Mouse (Mus musculus) midbrain, embryonic 16.5 days (tissue): ENCODE measurements around the gene Olfr118. TPM values are rescaled to one million over a fixed set of nuclear protein-coding genes. Genes with fewer than 3 reads are reported as not detected.
"Not testable (repeated sequence)": the region's sequence is repeated elsewhere in the genome, so short reads cannot be mapped to it uniquely, and the experiment has no call there.

Experiments used
- ATAC-seq: fragments of 200-750 bp; cut with Nextera tagmentation; 2 replicates; pipeline ENCODE4 v1.8.0; 2017; ENCODE audit warnings: moderate TSS enrichment
- H3K27ac ChIP-seq: fragments of 300-500 bp; sonication (generic); 2 replicates; pipeline ENCODE4 v1.5.1; 2014; ENCODE audit warnings: mild to moderate bottlenecking, low read length, mixed read lengths
- H3K27me3 ChIP-seq: fragments of 300-500 bp; sonication (generic); 2 replicates; pipeline ENCODE4 v1.6.1; 2014; ENCODE audit warnings: low read depth, low read length, mixed read lengths; ENCODE audit not compliant: control insufficient read depth, insufficient read depth
- H3K36me3 ChIP-seq: fragments of 300-500 bp; sonication (generic); 2 replicates; pipeline ENCODE4 v1.6.1; 2014; ENCODE audit warnings: mild to moderate bottlenecking, low read length, moderate library complexity, mixed read lengths; ENCODE audit not compliant: control insufficient read depth, insufficient read depth
- H3K4me1 ChIP-seq: fragments of 300-500 bp; sonication (generic); 2 replicates; pipeline ENCODE4 v1.6.1; 2014; ENCODE audit warnings: mild to moderate bottlenecking, low read length, mixed read lengths; ENCODE audit not compliant: control insufficient read depth, insufficient read depth
- H3K4me2 ChIP-seq: fragments of 300-500 bp; sonication (generic); 2 replicates; pipeline ENCODE4 v1.6.1; 2014; ENCODE audit warnings: mild to moderate bottlenecking, low read length, mixed read lengths
- H3K4me3 ChIP-seq: fragments of 300-500 bp; sonication (generic); 2 replicates; pipeline ENCODE4 v1.5.1; 2014; ENCODE audit warnings: low read depth, mild to moderate bottlenecking, low read length, moderate library complexity, mixed read lengths
- H3K9ac ChIP-seq: fragments of 300-500 bp; sonication (generic); 2 replicates; pipeline ENCODE4 v1.6.1; 2014; ENCODE audit warnings: low read depth, low read length, mixed read lengths
- H3K9me3 ChIP-seq: fragments of 300-500 bp; sonication (generic); replicated peaks from 2 replicates; pipeline ENCODE4 v1.6.1; 2014; ENCODE audit warnings: mild to moderate bottlenecking, low read length, mixed read lengths; ENCODE audit not compliant: control insufficient read depth, poor library complexity, severe bottlenecking
- WGBS: fragments of 180-500 bp; shearing (Covaris S2); extraction: QIAGEN DNeasy Blood & Tissue Kit; methylation state at CpG from one replicate; pipeline ENCODE4 v1.1.7; 2014; 5-methylcytosine and 5-hydroxymethylcytosine counted together
- polyA plus RNA-seq: library from polyadenylated mRNA; unstranded; fragments of >200 nt; fragmentation: Nextera tagmentation; extraction: Ambion mirVana; gene quantifications from 2 replicates; pipeline ENCODE4 v1.2.1, GENCODE M21; 2015

The Olfr118 gene
- not detected in 2 replicates for polyA plus RNA-seq

DNA sequence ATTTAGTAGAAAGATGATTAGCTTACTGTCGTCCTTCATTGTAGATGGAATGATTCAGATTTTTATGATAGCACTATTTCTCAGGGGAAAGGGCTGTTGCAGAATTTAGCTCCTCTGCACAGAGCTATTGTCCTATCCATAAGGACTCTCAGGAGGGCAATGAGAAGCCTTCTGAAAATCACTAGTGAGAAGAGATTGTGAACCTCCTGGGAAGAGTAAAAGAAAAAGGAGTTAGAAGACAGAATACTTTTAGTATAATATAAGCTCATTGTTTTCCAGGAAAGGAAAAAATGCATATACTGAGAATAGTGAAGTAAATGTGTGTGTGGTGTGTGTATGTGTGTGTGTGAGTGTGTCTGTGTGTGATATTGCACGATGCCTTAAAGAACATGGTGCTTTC is at the start of gene Olfr118:
Gene Olfr118 (plus strand): TSS at position 301 of the 400 bp plus-strand sequence.
- ATAC-seq = no peak
- Histone ChIP-seq H3K4me2 (no peak within 1 kb of the TSS), H3K27ac (no peak within 1 kb of the TSS), H3K36me3 (no peaks in the 10 kb centered on the region), H3K4me1 (no peaks in the 10 kb centered on the region), H3K9ac (no peak within 1 kb of the TSS), H3K9me3 (no peaks in the 10 kb centered on the region), H3K27me3 (no peaks in the 10 kb centered on the region), H3K4me3 (no peak within 1 kb of the TSS)
- 81% methylated on average over 2 of the region's 2 CpGs for WGBS

DNA sequence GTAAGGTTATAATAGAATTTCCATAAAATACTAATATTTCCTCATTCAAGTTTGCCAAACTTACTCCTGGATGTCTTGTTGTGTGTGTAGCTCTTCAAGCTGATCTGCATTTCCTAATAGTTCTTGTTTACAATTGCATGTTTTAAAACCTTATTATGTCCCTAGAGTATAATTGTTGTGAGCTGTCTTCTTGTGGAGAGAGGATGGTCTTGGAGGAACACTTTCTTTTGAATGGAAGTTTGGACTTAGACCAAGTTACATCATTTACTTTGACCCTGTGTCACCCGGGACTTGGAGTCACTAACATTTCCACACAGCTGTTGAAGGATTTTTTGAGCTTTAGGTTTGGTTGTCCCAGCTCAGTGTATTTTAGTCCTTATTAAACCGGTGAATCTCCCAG is 39.8 kb upstream of the Olfr118 start, which contains the start of the genes Olfr115 and Olfr116:
Gene Olfr115 (minus strand): TSS at position 101 of the 400 bp plus-strand sequence.
Gene Olfr116 (minus strand): TSS at position 191 of the 400 bp plus-strand sequence.
- no peak for ATAC-seq
- Histone ChIP-seq H3K36me3 (no peaks in the 10 kb centered on the region), H3K9me3 (no peaks in the 10 kb centered on the region), H3K27me3 (no peaks in the 10 kb centered on the region), H3K9ac (no peak within 1 kb of the TSS), H3K4me3 (no peak within 1 kb of the TSS), H3K4me1 (no peaks in the 10 kb centered on the region), H3K4me2 (no peak within 1 kb of the TSS), H3K27ac (no peak within 1 kb of the TSS)
- WGBS = 81% methylated on average over 2 of the region's 2 CpGs

DNA sequence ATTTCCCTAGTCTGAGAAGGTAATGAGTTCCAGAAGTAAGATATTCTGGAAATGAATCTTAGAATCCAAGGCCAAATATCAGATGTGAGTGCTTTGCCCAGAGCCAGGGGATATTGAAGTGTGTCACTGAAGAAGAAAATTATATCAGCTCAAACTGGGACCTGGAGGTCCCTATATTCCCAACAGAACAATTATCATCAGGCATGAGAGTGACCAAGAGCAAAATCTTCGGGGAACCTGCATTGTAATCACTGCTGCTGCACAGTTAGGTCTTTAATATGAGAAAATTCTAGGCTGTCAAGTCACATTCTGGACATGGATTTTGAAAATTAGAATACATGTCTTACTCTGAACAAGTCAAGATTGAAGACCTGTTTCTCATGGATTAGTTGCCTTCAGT is 3.1 kb upstream of the Olfr118 start, which contains the start of gene Olfr117:
Gene Olfr117 (minus strand): TSS at position 101 of the 400 bp plus-strand sequence.
- Histone ChIP-seq H3K4me1 (no peaks in the 10 kb centered on the region), H3K4me2 (no peak within 1 kb of the TSS), H3K4me3 (no peak within 1 kb of the TSS), H3K36me3 (no peaks in the 10 kb centered on the region), H3K9ac (no peak within 1 kb of the TSS), H3K9me3 (no peaks in the 10 kb centered on the region), H3K27me3 (no peaks in the 10 kb centered on the region), H3K27ac (no peak within 1 kb of the TSS)
- no peak for ATAC-seq
- 68% methylated on average over 1 of the region's 1 CpGs for WGBS

DNA sequence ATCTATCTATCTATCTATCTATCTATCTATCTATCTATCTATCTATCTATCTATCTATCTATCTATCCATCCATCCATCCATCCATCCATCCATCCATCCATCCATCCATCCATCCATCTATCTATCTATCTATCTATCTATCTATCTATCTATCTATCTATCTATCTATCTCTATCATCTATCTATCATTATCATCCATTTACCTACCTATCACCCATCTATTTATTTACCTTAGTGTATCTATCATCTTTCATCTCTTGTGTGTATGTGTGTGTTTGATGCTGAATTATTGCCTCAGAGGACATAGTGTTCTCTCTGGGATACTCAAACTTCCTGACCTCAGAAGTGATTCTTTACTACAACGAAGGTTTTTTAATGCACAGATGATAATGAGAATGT is 29.5 kb downstream of the Olfr118 start, which contains the start of gene Olfr119:
Gene Olfr119 (plus strand): TSS at position 301 of the 400 bp plus-strand sequence.
- not testable (repeated sequence) for H3K4me1 ChIP-seq, H3K9me3 ChIP-seq, H3K4me2 ChIP-seq, H3K4me3 ChIP-seq, H3K27me3 ChIP-seq, ATAC-seq, H3K9ac ChIP-seq, H3K36me3 ChIP-seq, H3K27ac ChIP-seq
- WGBS = 71% methylated on average over 1 of the region's 1 CpGs

DNA sequence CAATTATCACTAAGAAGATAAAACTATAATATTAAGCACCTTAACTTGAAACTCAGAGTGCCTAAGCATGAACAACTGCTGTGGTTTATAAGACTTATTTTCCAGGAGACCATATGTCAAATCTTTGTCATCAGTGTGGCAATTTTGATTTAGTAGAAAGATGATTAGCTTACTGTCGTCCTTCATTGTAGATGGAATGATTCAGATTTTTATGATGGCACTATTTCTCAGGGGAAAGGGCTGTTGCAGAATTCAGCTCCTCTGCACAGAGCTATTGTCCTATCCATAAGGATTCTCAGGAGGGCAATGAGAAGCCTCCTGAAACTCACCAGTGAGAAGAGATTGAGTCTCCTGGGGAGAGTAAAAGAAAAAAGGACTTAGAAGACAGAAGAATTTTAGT is 54.7 kb downstream of the Olfr118 start, which contains the start of gene Olfr120:
Gene Olfr120 (plus strand): TSS at position 301 of the 400 bp plus-strand sequence.
- 79% methylated on average over 1 of the region's 1 CpGs for WGBS
- H3K36me3 ChIP-seq = no peaks in the 10 kb centered on the region
- ATAC-seq = no peak
- H3K4me3 ChIP-seq = no peak within 1 kb of the TSS
- no peak within 1 kb of the TSS for H3K4me2 ChIP-seq
- H3K4me1 ChIP-seq = no peaks in the 10 kb centered on the region
- no peak within 1 kb of the TSS for H3K27ac ChIP-seq
- no peaks in the 10 kb centered on the region for H3K9me3 ChIP-seq
- H3K27me3 ChIP-seq = no peaks in the 10 kb centered on the region
- no peak within 1 kb of the TSS for H3K9ac ChIP-seq

Other genes with a start within 250 kb of the Olfr118 start
- gene Olfr108, start 221.5 kb upstream of the Olfr118 start, polyA plus RNA-seq = not detected in 2 replicates
- gene Olfr109, start 208.1 kb upstream of the Olfr118 start, polyA plus RNA-seq = not detected in 2 replicates
- gene H2-M2, start 183.4 kb upstream of the Olfr118 start, polyA plus RNA-seq = not detected in 2 replicates
- gene Olfr110, start 174.5 kb upstream of the Olfr118 start, polyA plus RNA-seq = not detected in 2 replicates
- 0.12 TPM in 1 of 2 replicates, not detected in the other for gene Olfr111, start 159.0 kb upstream of the Olfr118 start, polyA plus RNA-seq
- not detected in 2 replicates for gene Olfr112, start 97.5 kb upstream of the Olfr118 start, polyA plus RNA-seq
- gene Olfr113, start 89.3 kb upstream of the Olfr118 start, polyA plus RNA-seq = not detected in 2 replicates
- gene Olfr114, start 74.2 kb upstream of the Olfr118 start, polyA plus RNA-seq = not detected in 2 replicates
- gene Olfr115, start 39.9 kb upstream of the Olfr118 start, polyA plus RNA-seq = not detected in 2 replicates
- gene Olfr116, start 39.8 kb upstream of the Olfr118 start, polyA plus RNA-seq = not detected in 2 replicates
- gene Olfr117, start 3.2 kb upstream of the Olfr118 start, polyA plus RNA-seq = not detected in 2 replicates
- not detected in 2 replicates for gene Olfr119, start 29.6 kb downstream of the Olfr118 start, polyA plus RNA-seq
- not detected in 2 replicates for gene Olfr120, start 54.8 kb downstream of the Olfr118 start, polyA plus RNA-seq
- not detected in 2 replicates for gene Olfr121, start 81.9 kb downstream of the Olfr118 start, polyA plus RNA-seq
- not detected in 2 replicates for gene Olfr122, start 101.6 kb downstream of the Olfr118 start, polyA plus RNA-seq
- gene Olfr123, start 126.5 kb downstream of the Olfr118 start, polyA plus RNA-seq = not detected in 2 replicates
- gene Olfr124, start 132.9 kb downstream of the Olfr118 start, polyA plus RNA-seq = not detected in 2 replicates
- not detected in 2 replicates for gene Olfr125, start 166.0 kb downstream of the Olfr118 start, polyA plus RNA-seq
- not detected in 2 replicates for gene Olfr126, start 180.5 kb downstream of the Olfr118 start, polyA plus RNA-seq
- not detected in 2 replicates for gene Olfr127, start 233.4 kb downstream of the Olfr118 start, polyA plus RNA-seq